Mouse (Mus musculus): Measurements from ENCODE around the gene Ube2l6. TPM values are rescaled to one million over a fixed set of nuclear protein-coding genes. Genes with fewer than 3 reads are reported as not detected.
"Not testable (repeated sequence)": the region's sequence is repeated elsewhere in the genome, so short reads cannot be mapped to it uniquely, and the experiment has no call there.

Gene Ube2l6
- total RNA-seq, 4 experiments from 2014 or later = 13.3 to 20.7 (median 15.2) TPM

- DNase-seq = no peak
These were observed 4.8 kb upstream of the Ube2l6 start for GRCm38 (mm10) chr2:84793871-84794270.

GRCm38 (mm10) chr2:84797833-84798492 is 665 bp upstream of the Ube2l6 start:
- DNase-seq = peak; percentile 61

GRCm38 (mm10) chr2:84799041-84799561 is 473 bp downstream of the Ube2l6 start:
- peak; percentile 57 for DNase-seq

GRCm38 (mm10) chr2:84800304-84800703 is 1.7 kb downstream of the Ube2l6 start:
- no peak for DNase-seq

- DNase-seq = not testable (repeated sequence)
These were observed 2.6 kb downstream of the Ube2l6 start for GRCm38 (mm10) chr2:84801223-84801622.

GRCm38 (mm10) chr2:84803963-84804362 is 5.3 kb downstream of the Ube2l6 start:
- no peak for DNase-seq

- DNase-seq = no peak
These were observed 7.9 kb downstream of the Ube2l6 start for GRCm38 (mm10) chr2:84806546-84806945.

- DNase-seq = no peak
These were observed 10.7 kb downstream of the Ube2l6 start for GRCm38 (mm10) chr2:84809330-84809729.

- no peak for DNase-seq
These were observed 11.9 kb downstream of the Ube2l6 start for GRCm38 (mm10) chr2:84810526-84810885.

GRCm38 (mm10) chr2:84810886-84811577 is 12.4 kb downstream of the Ube2l6 start:
- DNase-seq = peak; percentile 76

- DNase-seq = no peak
These were observed 13.3 kb downstream of the Ube2l6 start for GRCm38 (mm10) chr2:84811880-84812279.

GRCm38 (mm10) chr2:84812676-84813075 is 14.0 kb downstream of the Ube2l6 start:
- no peak for DNase-seq

GRCm38 (mm10) chr2:84819861-84820260 is 21.2 kb downstream of the Ube2l6 start:
- no peak for DNase-seq

- no peak for DNase-seq
These were observed 23.9 kb downstream of the Ube2l6 start, which contains the start of gene Smtnl1 for GRCm38 (mm10) chr2:84822552-84822951. Gene Smtnl1, minus strand, starts transcription at chr2:84822652.

GRCm38 (mm10) chr2:84823237-84823636 is 24.6 kb downstream of the Ube2l6 start:
- no peak for DNase-seq

GRCm38 (mm10) chr2:84826488-84827282 is 28.1 kb downstream of the Ube2l6 start, which contains the start of gene Timm10:
Gene Timm10, plus strand, starts transcription at chr2:84826997.
- peak; percentile 90 for DNase-seq

- DNase-seq = no peak
These were observed 28.8 kb downstream of the Ube2l6 start for GRCm38 (mm10) chr2:84827283-84827920.

- DNase-seq = peak; percentile 72
These were observed 33.2 kb downstream of the Ube2l6 start for GRCm38 (mm10) chr2:84831666-84832391.

- DNase-seq = no peak
These were observed 38.5 kb downstream of the Ube2l6 start for GRCm38 (mm10) chr2:84837107-84837506.

- DNase-seq = no peak
These were observed 39.4 kb downstream of the Ube2l6 start for GRCm38 (mm10) chr2:84837817-84838592.

GRCm38 (mm10) chr2:84838593-84838949 is 39.9 kb downstream of the Ube2l6 start, which contains the start of gene Slc43a1:
Gene Slc43a1, plus strand, starts transcription at chr2:84838850.
- DNase-seq = no peak
